Mouse (Mus musculus) limb, embryonic 11.5 days (tissue): ENCODE measurements around the gene Safb2. TPM values are rescaled to one million over a fixed set of nuclear protein-coding genes. Genes with fewer than 3 reads are reported as not detected.

Experiments
- ATAC-seq: fragments of 200-750 bp; cut with Nextera tagmentation; 2 replicates; pipeline ENCODE4 v1.8.0; 2017; ENCODE audit warnings: low read depth; ENCODE audit not compliant: insufficient number of reproducible peaks, low FRiP score, low TSS enrichment
- DNase-seq: peaks from one replicate; pipeline ENCODE4 v3.0.0-alpha.2; 2015; ENCODE audit warnings: low spot score
- H3K27ac ChIP-seq: fragments of 300-500 bp; sonication (generic); replicated peaks from 2 replicates; pipeline ENCODE4 v1.5.1; 2014; ENCODE audit warnings: low read depth, mild to moderate bottlenecking, low read length
- H3K27me3 ChIP-seq: fragments of 300-500 bp; sonication (generic); 2 replicates; pipeline ENCODE4 v1.6.1; 2014; ENCODE audit warnings: mild to moderate bottlenecking, low read length, mixed read lengths; ENCODE audit not compliant: control insufficient read depth, insufficient read depth
- H3K36me3 ChIP-seq: fragments of 300-500 bp; sonication (generic); 2 replicates; pipeline ENCODE4 v1.6.1; 2014; ENCODE audit warnings: mild to moderate bottlenecking, low read length, moderate library complexity, mixed read lengths; ENCODE audit not compliant: control insufficient read depth, insufficient read depth
- H3K4me1 ChIP-seq: fragments of 300-500 bp; sonication (generic); 2 replicates; pipeline ENCODE4 v1.6.1; 2014; ENCODE audit warnings: low read length, mixed read lengths; ENCODE audit not compliant: control insufficient read depth, insufficient read depth
- H3K4me2 ChIP-seq: fragments of 300-500 bp; sonication (generic); 2 replicates; pipeline ENCODE4 v1.6.1; 2014; ENCODE audit warnings: low read depth, mild to moderate bottlenecking, moderate library complexity; ENCODE audit not compliant: severe bottlenecking
- H3K4me3 ChIP-seq: fragments of 300-500 bp; sonication (generic); 2 replicates; pipeline ENCODE4 v1.5.1; 2014; ENCODE audit warnings: low read depth, low read length
- H3K9ac ChIP-seq: fragments of 300-500 bp; sonication (generic); 2 replicates; pipeline ENCODE4 v1.6.1; 2014; ENCODE audit warnings: mild to moderate bottlenecking, low read length
- H3K9me3 ChIP-seq: fragments of 300-500 bp; sonication (generic); 2 replicates; pipeline ENCODE4 v1.6.1; 2016; ENCODE audit warnings: low read length; ENCODE audit not compliant: control insufficient read depth
- WGBS: fragments of 180-500 bp; shearing (Covaris S2); extraction: QIAGEN DNeasy Blood & Tissue Kit; methylation state at CpG from one replicate; pipeline ENCODE4 v1.1.7; 2014; 5-methylcytosine and 5-hydroxymethylcytosine counted together
- polyA plus RNA-seq: library from polyadenylated mRNA; unstranded; fragments of >200 nt; fragmentation: Nextera tagmentation; extraction: Ambion mirVana; gene quantifications from 2 replicates; pipeline ENCODE4 v1.2.1, GENCODE M21; 2014

Gene Safb2
- polyA plus RNA-seq, 1 experiment from 2014 or later: 65.3 TPM

DNA sequence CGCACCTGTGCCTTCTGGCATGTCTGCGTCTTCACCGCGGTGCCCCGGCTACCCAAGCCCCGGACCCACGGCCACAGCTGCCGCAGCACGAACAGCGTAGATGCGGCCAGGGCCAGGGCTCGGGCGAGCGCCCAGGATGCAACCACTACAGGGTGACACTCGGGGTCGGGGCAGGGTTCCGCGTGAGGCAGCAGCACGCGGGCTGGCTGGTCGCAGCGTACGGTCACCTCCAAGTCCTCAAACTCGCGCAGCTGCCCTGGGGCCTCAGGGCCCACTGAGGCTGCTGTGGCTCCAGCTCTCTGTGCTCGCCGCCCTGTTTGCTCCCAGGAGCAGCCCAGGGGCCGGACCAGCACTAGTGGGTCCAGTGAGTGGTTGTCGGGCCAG lies 72.7 kb downstream of the Safb2 start:
- Histone ChIP-seq H3K4me2 (peak overlapping the region; percentile 20; the same call in 1 of the 2 replicates), H3K4me1 (peaks cover 15% of the 10 kb centered on the region; the same call in 1 of the 2 replicates), H3K9ac (no peak overlapping the region), H3K36me3 (no peaks in the 10 kb centered on the region), H3K9me3 (peaks cover 6% of the 10 kb centered on the region; the same call in 1 of the 2 replicates), H3K27me3 (peaks cover 50% of the 10 kb centered on the region), H3K27ac (no peak overlapping the region), H3K4me3 (peak overlapping the region; percentile 20)
- ATAC-seq: no peak
- no peak for DNase-seq
- WGBS: 29% methylated on average over 29 of the region's 29 CpGs

DNA sequence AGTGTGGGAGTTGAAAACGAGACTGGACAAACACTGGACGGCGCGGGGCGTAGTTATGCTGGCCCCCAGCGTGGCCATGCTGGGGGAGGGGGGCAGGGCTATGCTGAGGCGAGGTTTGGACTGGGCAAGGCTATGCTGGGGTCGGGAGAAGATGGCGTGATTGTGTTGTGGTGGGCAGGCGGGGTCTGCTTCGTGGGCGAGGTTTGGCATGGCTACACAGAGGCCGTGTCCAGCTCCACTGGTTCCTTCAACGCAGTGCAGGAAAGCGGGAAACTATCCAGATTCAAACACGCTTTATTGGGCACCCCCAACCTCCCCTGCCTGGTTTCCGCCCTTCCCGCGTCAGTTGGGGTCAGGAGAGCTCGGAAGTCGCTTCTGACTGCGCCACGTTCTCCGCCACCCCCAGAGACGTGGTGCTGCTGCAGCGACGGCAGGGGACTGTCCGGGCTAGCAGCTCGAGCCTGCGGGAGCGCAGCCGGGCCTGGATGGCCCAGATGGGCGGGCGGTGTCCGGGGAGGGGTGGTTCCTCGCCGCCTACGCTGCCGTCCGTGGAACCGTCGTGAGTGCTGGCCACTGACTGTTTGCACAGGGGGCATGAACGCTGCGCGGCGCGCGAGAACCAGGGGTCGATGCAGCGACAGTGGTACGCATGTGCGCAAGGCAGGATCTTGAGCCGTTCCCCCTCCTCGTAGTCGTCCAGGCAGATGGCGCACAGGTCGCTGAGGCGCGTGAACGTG lies 73.2 kb downstream of the Safb2 start:
- no peak for DNase-seq

More for the DNA sequence above, 73.2 kb downstream of the Safb2 start:
- Histone ChIP-seq H3K9me3 (peaks cover 6% of the 10 kb centered on the region; the same call in 1 of the 2 replicates), H3K27ac (no peak overlapping the region), H3K4me2 (peak overlapping the region; percentile 20; the same call in 1 of the 2 replicates), H3K4me1 (peaks cover 15% of the 10 kb centered on the region; the same call in 1 of the 2 replicates), H3K36me3 (no peaks in the 10 kb centered on the region), H3K9ac (no peak overlapping the region), H3K27me3 (peaks cover 50% of the 10 kb centered on the region), H3K4me3 (peak overlapping the region; percentile 20)
- 9% methylated on average over 56 of the region's 60 CpGs for WGBS
- ATAC-seq: no peak

Other genes starting within 250 kb of the Safb2 start
- 82.5 and 86.2 TPM in 2 replicates for gene Ptprs, start 108.1 kb downstream of the Safb2 start, polyA plus RNA-seq
- gene Znrf4, start 72.2 kb downstream of the Safb2 start, polyA plus RNA-seq: not detected in 2 replicates
- gene Gm20219, start 30.2 kb downstream of the Safb2 start, polyA plus RNA-seq: 0.73 and 0.84 TPM in 2 replicates
- gene Safb, start 240 bp upstream of the Safb2 start, polyA plus RNA-seq: 119 and 132 TPM in 2 replicates
- 198 and 203 TPM in 2 replicates for gene 2410015M20Rik, start 25.2 kb upstream of the Safb2 start, polyA plus RNA-seq
- 1,726 and 1,764 TPM in 2 replicates for gene Rpl36, start 28.8 kb upstream of the Safb2 start, polyA plus RNA-seq
- 61.9 and 66.3 TPM in 2 replicates for gene Lonp1, start 42.3 kb upstream of the Safb2 start, polyA plus RNA-seq
- gene Catsperd, start 43.6 kb upstream of the Safb2 start, polyA plus RNA-seq: 0.61 and 0.85 TPM in 2 replicates
- 118 and 131 TPM in 2 replicates for gene Ranbp3, start 88.7 kb upstream of the Safb2 start, polyA plus RNA-seq
- 413 and 428 TPM in 2 replicates for gene Ndufa11, start 133.2 kb upstream of the Safb2 start, polyA plus RNA-seq
- gene Vmac, start 133.4 kb upstream of the Safb2 start, polyA plus RNA-seq: 19.7 and 21.1 TPM in 2 replicates
- gene Nrtn, start 172.9 kb upstream of the Safb2 start, polyA plus RNA-seq: 19.0 and 19.9 TPM in 2 replicates
- gene Dus3l, start 180.2 kb upstream of the Safb2 start, polyA plus RNA-seq: 37.3 and 38.2 TPM in 2 replicates
- 1.2 TPM in 2 replicates for gene Prr22, start 185.7 kb upstream of the Safb2 start, polyA plus RNA-seq
- gene Rfx2, start 246.4 kb upstream of the Safb2 start, polyA plus RNA-seq: 2.7 and 2.9 TPM in 2 replicates